Mouse (Mus musculus): ENCODE data around the gene Umad1.

Gene Umad1

GRCm38 (mm10) chr6:8416802-8417569 lies 157.9 kb downstream of the Umad1 start:
- DNase-seq (ENCODE audit: low spot score in 2 of 2) = no peak

- no peak for DNase-seq (ENCODE audit: low spot score in 2 of 2)
Observed at GRCm38 (mm10) chr6:8419485-8420186, 160.5 kb downstream of the Umad1 start.

GRCm38 (mm10) chr6:8420187-8420503 lies 161.1 kb downstream of the Umad1 start:
- DNase-seq (ENCODE audit: low spot score in 2 of 2) = no peak

DNA sequence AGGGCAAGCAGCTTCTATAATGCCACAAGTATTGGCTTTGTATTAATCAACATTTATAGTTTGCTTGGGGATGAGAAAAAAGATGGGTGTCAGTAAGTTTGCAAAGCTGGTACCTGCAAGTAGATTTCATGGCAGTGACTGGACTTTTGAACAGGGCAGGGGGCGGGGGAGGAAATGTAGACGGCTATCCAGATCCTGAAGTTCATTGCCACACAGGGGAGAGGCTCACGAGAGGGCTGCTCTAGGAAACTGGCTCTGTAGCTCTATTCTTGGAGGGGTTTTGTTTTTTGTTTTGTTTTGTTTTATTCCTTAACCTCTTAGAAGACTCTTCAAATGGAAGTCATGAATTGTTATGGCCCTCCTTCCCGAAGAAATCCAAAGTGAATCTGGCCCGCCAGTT lies 162.3 kb downstream of the Umad1 start:
- no peak for DNase-seq (ENCODE audit: low spot score in 2 of 2)

- peak; percentile 57 to 72 for DNase-seq (ENCODE audit: low spot score in 2 of 2)
Observed at GRCm38 (mm10) chr6:8421959-8422581, 163.0 kb downstream of the Umad1 start.

- DNase-seq (ENCODE audit: low spot score in 2 of 2) = no peak
Observed at GRCm38 (mm10) chr6:8423142-8423541, 164.1 kb downstream of the Umad1 start.

DNA sequence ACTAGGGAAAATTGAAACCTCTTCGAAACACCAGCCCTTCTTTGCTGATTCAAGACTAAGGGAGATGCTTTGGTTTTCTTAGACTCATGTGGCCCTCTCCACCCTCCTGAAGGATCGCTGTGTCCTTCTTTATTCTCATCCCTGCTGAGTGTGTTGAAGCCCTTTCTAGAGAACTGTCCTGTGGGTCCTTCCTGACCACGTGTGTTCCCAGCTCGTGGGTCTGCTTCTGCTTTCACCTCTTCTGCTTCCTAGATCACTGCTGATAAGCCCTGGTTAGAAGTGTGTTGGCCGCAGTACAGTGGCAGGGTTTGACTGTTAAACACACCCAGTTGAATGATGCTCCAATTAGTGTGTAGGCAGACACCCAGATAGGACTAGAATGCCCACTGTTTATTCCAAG lies 168.6 kb downstream of the Umad1 start:
- no peak for DNase-seq (ENCODE audit: low spot score in 2 of 2)

DNA sequence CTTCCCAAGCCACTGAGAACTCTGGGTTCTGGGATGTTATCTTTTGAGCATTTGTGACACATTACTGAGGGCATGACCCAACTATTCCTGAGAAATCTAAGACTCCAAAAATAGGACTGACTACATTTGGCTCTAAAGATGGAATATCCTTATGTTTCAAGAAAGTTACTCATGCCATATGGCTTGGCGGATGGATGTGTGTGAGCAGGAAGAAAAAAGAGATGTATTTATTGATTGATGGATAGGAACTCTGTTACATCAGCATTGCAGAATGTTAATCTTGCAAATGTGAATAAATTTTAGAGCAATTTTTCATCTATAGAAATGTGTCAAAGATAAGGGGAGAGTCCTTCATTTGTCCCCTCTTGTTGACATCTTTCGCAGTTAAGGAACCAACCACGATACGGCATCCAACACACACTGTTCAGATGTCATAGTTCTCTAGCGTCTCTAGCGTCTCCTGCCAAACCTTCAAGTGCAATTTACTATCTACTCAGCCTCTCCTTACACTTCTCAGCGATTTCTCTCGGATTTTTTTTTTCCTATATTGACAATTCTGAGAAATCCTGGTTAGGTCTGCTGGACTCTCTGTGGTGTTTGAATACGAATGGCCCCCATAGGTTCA lies 171.6 kb downstream of the Umad1 start:
- DNase-seq (ENCODE audit: low spot score in 2 of 2) = no peak

DNA sequence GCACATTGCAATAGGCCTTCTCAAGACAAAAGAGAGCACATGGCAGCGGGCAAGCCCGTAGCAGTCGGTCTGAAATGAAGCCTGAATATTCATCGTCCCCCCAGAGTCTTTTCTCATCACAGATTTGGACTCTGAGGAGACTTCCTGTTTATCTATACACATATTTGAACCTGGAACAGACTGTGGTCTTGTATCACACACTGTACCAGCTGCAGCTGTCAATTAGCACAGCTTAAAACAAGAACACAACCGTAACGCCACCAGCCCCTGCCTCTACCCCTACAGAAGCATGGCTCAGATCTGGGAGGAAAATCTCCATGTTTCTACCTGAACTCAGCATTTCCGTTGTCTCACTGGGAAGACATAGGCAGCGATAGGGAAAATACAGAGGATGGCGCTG lies 174.1 kb downstream of the Umad1 start:
- DNase-seq (ENCODE audit: low spot score in 2 of 2) = peak in 1 of 2 experiments; percentile 34

DNA sequence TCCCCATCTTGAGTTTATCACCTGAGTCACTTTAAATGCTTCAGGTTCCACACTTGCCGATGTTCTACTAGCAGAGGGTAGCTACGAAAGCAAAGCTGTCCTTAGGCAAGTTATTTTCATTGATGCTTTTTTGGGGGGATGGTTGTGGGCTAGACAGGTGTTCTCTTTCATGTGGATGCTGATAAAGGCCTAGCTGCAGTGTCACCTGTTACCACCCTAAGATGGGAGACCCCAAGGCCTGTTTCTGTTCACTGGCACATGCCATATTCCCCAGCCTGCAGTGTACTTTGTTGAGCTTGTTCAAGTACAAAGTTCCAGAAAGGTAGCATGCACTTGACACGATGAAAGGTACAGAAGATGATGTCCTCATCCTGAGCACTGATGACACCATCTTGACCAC lies 178.8 kb downstream of the Umad1 start:
- peak; percentile 49 to 62 for DNase-seq (ENCODE audit: low spot score in 2 of 2)

GRCm38 (mm10) chr6:8441814-8442213 lies 182.7 kb downstream of the Umad1 start:
- no peak for DNase-seq (ENCODE audit: low spot score in 2 of 2)

DNA sequence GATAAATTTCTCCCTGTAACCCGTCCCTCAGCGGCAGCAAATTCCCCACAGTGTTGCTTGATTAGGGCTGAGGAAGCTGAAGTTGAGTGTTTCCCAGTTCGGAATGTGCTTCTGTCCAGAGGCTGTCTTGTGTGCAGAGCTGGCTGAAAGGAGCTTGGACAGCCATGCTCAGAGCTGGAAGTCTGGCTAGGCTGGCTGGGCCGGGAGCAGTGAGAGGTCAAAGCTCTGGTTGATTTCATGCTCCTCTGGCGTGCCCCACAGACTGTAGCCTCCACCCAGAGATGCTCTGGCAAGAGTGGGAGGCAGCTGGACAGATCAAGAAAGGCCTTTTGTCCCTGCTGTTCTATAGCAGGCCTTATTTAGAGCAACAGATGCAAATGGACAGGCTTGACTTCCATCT lies 187.7 kb downstream of the Umad1 start:
- DNase-seq (ENCODE audit: low spot score in 2 of 2) = no peak

DNA sequence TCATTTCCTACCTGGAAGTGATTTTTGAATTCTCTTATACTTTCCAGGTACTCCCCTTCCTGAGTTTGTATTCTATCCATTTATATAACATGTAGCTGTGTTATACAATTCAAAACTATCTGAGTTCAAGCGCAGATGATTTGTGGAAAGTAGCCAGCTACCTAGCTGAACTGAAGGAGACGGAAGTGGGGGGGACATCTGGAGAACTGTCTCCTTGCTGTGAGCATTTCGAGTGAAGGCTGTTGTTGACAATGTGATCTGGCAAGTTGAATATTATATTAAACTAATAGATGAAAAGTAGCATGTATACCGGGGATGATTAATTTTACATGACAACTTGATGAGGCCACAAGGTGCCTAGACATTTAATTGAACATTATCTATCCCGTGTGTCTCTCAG lies 196.5 kb downstream of the Umad1 start:
- DNase-seq (ENCODE audit: low spot score in 2 of 2) = no peak

- DNase-seq (ENCODE audit: low spot score in 2 of 2) = no peak
Observed at GRCm38 (mm10) chr6:8458596-8458995, 199.5 kb downstream of the Umad1 start.

- no peak for DNase-seq (ENCODE audit: low spot score in 2 of 2)
Observed at GRCm38 (mm10) chr6:8462447-8462846, 203.4 kb downstream of the Umad1 start.

GRCm38 (mm10) chr6:8465388-8465787 lies 206.3 kb downstream of the Umad1 start:
- no peak for DNase-seq (ENCODE audit: low spot score in 2 of 2)

DNA sequence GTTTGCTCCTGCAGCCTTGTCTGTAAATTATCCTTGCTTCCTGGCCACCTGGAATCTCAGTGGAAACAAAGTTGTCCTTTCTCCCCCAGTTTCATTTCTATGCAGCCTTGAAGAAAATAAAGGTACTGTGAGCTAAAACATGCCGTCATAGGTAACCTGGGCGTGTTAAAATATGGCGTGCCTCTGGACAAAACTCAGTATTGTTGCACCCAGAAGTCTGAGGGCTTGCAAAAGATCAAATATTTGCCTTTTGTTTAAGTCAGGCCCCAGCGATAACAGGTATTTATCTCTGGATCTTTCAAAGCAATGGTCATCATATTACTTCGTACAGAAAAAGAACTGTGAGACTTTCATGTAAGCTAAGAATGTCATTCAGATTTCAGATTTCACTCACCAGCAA lies 206.9 kb downstream of the Umad1 start:
- no peak for DNase-seq (ENCODE audit: low spot score in 2 of 2)

DNA sequence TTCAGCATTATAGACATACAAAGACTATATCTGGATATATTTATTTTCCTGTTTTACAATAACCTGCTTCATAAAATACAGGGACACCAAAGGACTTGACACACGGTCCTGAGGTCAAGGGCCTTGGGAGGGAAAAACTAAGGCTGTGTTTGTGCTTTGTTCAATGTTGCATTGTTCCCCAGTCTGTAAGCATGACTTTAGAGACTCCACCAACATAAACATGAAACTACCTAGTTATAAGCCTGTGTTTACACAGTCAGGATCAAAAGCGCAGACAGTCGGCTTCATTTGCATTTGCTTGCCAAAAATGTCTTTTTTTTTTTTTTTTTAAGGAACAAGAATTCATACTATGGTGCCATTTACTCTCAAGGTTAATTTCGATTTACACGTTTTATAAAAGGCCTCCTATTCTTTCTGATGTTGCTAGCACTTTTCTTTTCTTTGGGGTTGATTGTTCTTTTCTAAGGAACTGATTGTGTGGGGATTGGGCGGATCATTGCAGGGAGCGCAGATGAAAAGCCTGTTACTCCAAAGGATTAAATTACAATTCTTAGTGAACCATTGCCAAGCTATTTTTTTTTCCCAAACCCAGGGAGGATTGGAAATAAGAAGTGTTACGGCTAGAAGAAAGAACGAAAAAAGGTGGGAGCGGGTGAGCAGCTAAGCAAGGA lies 208.7 kb downstream of the Umad1 start:
- DNase-seq (ENCODE audit: low spot score in 2 of 2) = no peak

GRCm38 (mm10) chr6:8469918-8470317 lies 210.8 kb downstream of the Umad1 start:
- DNase-seq (ENCODE audit: low spot score in 2 of 2) = no peak

DNA sequence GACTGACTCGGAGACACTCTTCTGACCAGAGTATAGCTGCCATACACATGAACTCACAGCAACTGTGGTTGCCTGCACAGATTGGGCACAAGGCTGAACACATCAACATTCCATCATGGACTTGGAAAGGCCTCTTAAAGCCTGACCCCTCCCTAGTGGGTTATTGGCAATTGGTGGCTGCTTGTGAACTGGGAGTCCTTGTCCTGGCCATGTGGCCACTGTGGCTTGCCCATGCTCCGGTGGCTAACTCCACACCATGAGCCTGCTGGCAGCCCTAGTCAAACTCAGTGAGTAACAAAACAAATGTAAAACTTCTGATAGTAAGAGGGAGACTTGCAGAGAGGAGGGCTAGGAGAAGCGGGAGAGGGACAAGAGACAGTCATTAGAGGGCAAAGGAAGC lies 213.0 kb downstream of the Umad1 start:
- no peak for DNase-seq (ENCODE audit: low spot score in 2 of 2)

DNA sequence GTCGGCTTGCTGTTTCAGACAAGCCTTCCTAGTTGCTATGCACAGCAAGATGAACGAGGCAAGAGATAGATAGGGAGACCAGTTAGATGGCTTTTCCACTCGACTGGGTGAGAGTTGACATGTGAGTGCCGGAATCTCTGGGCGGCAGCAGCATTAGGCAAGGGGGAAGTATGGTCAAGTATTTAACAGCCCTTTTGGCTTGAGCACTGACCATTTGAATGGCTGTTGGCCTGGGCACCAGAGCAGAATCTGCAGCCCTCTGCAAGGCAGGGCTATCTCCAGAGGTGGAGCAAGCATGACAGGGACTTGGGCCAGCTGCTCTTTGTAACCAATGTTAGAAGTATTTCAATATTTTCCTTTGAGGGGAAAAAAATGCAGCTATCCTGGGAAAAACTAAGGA lies 213.8 kb downstream of the Umad1 start:
- DNase-seq (ENCODE audit: low spot score in 2 of 2) = no peak

GRCm38 (mm10) chr6:8473498-8473897 lies 214.4 kb downstream of the Umad1 start:
- DNase-seq (ENCODE audit: low spot score in 2 of 2) = no peak

Measured in thymus, postnatal 10 days (tissue).